In the genomic region with DNA sequence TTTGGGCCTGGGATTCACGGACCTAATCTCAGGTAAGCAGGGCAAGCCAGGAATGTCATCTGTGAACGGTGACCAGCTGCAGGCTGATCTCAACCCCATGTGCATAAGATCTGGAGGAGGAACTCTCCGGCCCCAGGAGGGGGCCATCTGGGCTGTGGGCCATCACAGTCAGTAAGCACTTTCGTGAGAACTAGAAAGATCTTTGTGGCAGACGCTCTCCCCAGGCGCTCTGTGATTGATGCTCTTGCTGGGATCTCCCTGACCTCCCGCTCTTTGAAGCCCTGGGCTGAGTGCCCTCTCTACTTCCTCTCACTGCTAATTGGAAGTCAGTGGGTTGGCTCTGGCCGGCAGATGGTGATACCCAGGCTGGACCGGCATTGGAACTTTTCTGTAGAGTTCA, we compare ENCODE assay signal across 9 mouse cellular contexts.
DNase-seq lines count a peak whose midpoint lies in the region; ATAC-seq lines count a peak whose summit lies in the region.
"Had no signal": no experiment of that assay in that cellular context is flagged by ENCODE, and none has a peak within 500 bp of the region (broad histone marks: within the 10 kb centered on the region; RNA-seq: fewer than 3 reads in every experiment).

No protein-coding gene starts in this region.

- H3K27ac ChIP-seq in limb, embryonic 10.5 days: peak overlapping the region; percentile 27; the same call in 1 of the 2 replicates
- no peak overlapping the region for H3K27ac ChIP-seq in forebrain, embryonic 13.5 days
- H3K27ac ChIP-seq: liver, embryonic 15.5 days had no signal

- no peak overlapping the region for H3K9ac ChIP-seq in forebrain, embryonic 13.5 days
- H3K9ac ChIP-seq: liver, embryonic 15.5 days had no signal

- H3K27me3 ChIP-seq in limb, embryonic 10.5 days (ENCODE audit: low read depth, poor library complexity, severe bottlenecking): no peaks in the 10 kb centered on the region
- H3K27me3 ChIP-seq in forebrain, embryonic 13.5 days: no peaks in the 10 kb centered on the region
- H3K27me3 ChIP-seq: liver, embryonic 15.5 days had no signal

- no peak overlapping the region for H3K4me3 ChIP-seq in limb, embryonic 10.5 days
- H3K4me3 ChIP-seq in forebrain, embryonic 13.5 days: no peak overlapping the region
- H3K4me3 ChIP-seq: liver, embryonic 15.5 days had no signal

- no peaks in the 10 kb centered on the region for H3K36me3 ChIP-seq in limb, embryonic 10.5 days
- no peaks in the 10 kb centered on the region for H3K36me3 ChIP-seq in forebrain, embryonic 13.5 days (ENCODE audit: poor library complexity, severe bottlenecking)
- H3K36me3 ChIP-seq: liver, embryonic 15.5 days had no signal

- DNase-seq in adrenal gland, adult (ENCODE audit: inconsistent age in 2 of 2, low spot score in 1 of 2): peak; percentile 81 to 88
- no peak for DNase-seq in adrenal gland, adult 18-20 months (ENCODE audit: low spot score in 2 of 2)
- peak; percentile 59 for DNase-seq in 3T3-L1 (ENCODE audit: low read depth, low spot score)
- peak; percentile 82 for DNase-seq in embryo, embryonic 10.5 days (ENCODE audit: low spot score)
- DNase-seq in limb, embryonic 10.5 days (ENCODE audit: low spot score): peak; percentile 57
- no peak for DNase-seq in right cerebral cortex, postnatal 14 days

- no peak overlapping the region for H3K4me2 ChIP-seq in forebrain, embryonic 13.5 days
- H3K4me2 ChIP-seq: liver, embryonic 15.5 days had no signal

- ATAC-seq in frontal cortex, adult (ENCODE audit: low TSS enrichment): no peak
- no peak for ATAC-seq in forebrain, embryonic 13.5 days

- no peaks in the 10 kb centered on the region for H3K9me3 ChIP-seq in limb, embryonic 10.5 days (replicated peaks)
- no peaks in the 10 kb centered on the region for H3K9me3 ChIP-seq in forebrain, embryonic 13.5 days (replicated peaks)
- H3K9me3 ChIP-seq: liver, embryonic 15.5 days had no signal

- 4% methylated on average over 9 of the region's 9 CpGs for WGBS in limb, embryonic 10.5 days
- 63% methylated on average over 9 of the region's 9 CpGs for WGBS in forebrain, embryonic 13.5 days

- H3K4me1 ChIP-seq in limb, embryonic 10.5 days: peaks cover 35% of the 10 kb centered on the region
- H3K4me1 ChIP-seq in forebrain, embryonic 13.5 days: no peaks in the 10 kb centered on the region

Comparison
In these comparisons a context has a peak if more than half of its experiments do, and no peak if none do; other contexts are left out.
1. DNase-seq: peak in adrenal gland, adult (2 of 2), 3T3-L1 (single experiment), embryo, embryonic 10.5 days (single experiment) and limb, embryonic 10.5 days (single experiment); none in adrenal gland, adult 18-20 months (0 of 2) and right cerebral cortex, postnatal 14 days (single experiment).